Mouse (Mus musculus): ENCODE data around the gene Med13l.
A peak's percentile ranks its signal among the peaks of the same experiment; 100 is the strongest.
"Not testable (repeated sequence)": the region's sequence is repeated elsewhere in the genome, so short reads cannot be mapped to it uniquely, and the experiment has no call there.

Gene Med13l

GRCm38 (mm10) chr5:118628211-118628610, 67.7 kb downstream of the Med13l start:
- no peak for DNase-seq (ENCODE audit: low spot score in 2 of 2)

DNA sequence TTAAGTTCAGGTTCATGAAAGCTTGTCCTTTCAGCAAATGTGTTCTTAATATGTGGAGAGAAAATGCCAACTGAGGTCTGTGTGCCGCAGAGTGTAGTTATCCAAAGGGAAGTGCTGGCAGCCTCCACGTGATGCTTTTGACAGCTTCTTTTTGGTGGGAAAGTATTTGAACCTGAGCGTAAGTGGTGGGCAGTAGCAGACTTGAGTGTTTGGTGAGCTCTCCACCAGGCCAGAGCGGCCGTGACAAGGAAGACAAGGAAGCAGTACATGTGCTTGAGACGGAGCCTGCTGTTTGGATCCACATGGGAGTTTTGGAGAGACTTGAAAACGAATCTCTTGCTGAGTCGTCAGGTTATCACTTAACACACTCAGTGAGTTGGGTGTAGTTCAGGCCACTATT, 71.9 kb downstream of the Med13l start:
- DNase-seq (ENCODE audit: low spot score in 2 of 2), result no peak

GRCm38 (mm10) chr5:118633106-118633505, 72.6 kb downstream of the Med13l start:
- no peak for DNase-seq (ENCODE audit: low spot score in 2 of 2)

GRCm38 (mm10) chr5:118635476-118636187, 75.2 kb downstream of the Med13l start:
- DNase-seq (ENCODE audit: low spot score in 2 of 2), result no peak

GRCm38 (mm10) chr5:118636399-118637369, 76.2 kb downstream of the Med13l start:
- no peak for DNase-seq (ENCODE audit: low spot score in 2 of 2)

- no peak for DNase-seq (ENCODE audit: low spot score in 2 of 2)
Observed at GRCm38 (mm10) chr5:118637931-118638330, 77.5 kb downstream of the Med13l start.

DNA sequence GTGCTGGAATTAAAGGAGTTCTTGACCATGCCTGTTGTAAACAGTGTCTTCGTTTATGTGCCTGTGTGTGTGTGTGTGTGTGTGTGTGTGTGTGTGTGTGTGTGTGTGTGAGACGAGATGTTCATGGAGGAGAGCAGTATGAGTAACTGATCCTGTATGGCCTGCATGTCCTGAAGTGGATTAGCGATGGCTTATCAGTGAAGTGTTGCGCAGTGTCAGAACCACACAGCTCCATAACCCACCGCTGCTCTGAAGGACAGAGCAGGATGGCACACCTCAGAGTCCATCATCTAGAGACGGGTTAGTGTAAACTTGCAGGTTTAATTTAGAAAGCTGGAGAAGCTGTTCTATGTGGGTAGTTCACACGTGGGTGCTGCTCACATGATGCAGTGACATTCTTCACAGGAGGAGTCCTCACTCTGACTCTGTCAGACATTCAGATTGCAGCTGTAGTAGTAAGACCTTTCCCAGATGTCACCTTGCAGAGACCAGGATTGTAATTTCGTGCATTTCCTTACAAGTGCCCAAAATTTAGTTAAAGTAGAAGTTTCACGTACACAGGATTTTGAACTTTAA, 78.1 kb downstream of the Med13l start:
- no peak for DNase-seq (ENCODE audit: low spot score in 2 of 2)

GRCm38 (mm10) chr5:118639117-118639707, 78.7 kb downstream of the Med13l start:
- no peak for DNase-seq (ENCODE audit: low spot score in 2 of 2)

DNA sequence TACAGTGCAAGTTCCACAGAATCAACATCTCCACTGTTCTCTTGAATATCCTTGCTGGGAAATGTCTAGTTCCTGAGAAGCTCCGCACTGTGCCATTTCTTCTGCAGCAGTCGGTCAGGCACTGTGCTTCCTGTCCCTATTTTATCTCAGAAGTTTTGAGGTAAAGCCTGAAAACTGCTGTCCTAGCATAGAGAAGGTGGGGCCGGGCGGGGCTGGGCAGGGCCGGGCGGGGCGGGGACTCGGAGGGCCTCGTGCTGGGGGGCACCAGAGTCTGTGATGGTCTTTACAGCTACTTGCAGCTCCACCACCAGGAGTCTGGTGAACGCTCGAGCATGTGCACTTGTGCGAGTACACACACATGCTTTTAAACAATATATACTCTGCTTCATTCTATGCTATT, 83.6 kb downstream of the Med13l start:
- DNase-seq (ENCODE audit: low spot score in 2 of 2), result no peak

- DNase-seq (ENCODE audit: low spot score in 2 of 2), result no peak
Observed at GRCm38 (mm10) chr5:118644511-118644910, 84.0 kb downstream of the Med13l start.

- no peak for DNase-seq (ENCODE audit: low spot score in 2 of 2)
Observed at GRCm38 (mm10) chr5:118645196-118645805, 84.8 kb downstream of the Med13l start.

DNA sequence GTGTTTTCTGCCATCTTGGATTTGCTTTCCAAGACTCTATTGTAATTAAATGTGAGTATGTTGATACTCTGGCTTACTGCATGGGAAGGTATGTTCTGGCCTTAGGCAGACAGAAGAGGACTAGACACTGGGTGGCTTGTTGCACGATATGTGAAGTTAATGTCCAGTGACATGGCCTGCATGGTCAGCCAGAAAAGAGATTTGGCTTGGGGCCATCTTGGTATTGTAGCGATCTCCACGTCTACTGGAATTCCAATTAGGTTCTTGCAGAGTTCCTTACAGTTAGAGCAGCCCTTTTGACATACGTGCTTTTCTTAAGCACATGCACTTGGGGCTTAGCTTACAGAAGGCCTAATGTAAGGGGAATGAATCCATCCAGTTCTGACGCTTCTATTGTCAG, 86.4 kb downstream of the Med13l start:
- DNase-seq (ENCODE audit: low spot score in 2 of 2), result no peak

GRCm38 (mm10) chr5:118647384-118647783, 86.9 kb downstream of the Med13l start:
- DNase-seq (ENCODE audit: low spot score in 2 of 2), result peak in 1 of 2 experiments; percentile 47

DNA sequence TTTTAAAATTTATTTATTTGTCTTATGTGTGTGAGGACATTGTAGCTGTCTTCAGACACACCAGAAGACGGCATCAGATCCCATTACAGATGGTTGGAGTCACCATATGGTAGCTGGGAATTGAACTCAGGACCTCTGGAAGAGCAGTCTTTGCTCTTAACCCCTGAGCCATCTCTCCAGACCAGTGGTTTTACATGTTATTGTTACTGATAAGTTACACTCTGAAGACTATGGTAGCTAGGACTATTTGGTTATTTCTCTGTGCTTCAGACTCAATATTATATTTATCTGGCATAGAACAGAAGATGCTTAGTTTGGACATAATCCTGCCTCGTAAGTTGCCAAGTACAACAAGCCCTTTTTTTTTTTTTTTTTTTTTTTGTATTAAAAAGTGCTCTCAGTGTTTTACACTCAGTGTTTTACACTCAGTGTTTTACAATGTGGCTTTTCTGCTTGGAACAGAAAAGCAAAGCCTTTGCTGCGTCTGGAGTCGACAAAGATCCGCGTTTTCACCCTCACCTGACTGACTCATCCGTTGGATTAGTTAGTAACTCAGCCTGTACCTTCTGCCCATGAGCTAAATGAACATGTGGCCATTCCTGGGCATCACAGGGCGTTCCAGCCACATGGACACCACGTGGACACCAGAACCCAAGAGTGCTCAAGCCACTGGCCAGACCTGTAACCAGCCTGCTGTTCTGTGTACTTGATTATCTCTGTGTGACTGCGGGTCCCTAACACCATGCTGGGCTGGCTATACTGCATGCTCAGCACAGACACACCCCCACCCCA, 88.9 kb downstream of the Med13l start:
- no peak for DNase-seq (ENCODE audit: low spot score in 2 of 2)

DNA sequence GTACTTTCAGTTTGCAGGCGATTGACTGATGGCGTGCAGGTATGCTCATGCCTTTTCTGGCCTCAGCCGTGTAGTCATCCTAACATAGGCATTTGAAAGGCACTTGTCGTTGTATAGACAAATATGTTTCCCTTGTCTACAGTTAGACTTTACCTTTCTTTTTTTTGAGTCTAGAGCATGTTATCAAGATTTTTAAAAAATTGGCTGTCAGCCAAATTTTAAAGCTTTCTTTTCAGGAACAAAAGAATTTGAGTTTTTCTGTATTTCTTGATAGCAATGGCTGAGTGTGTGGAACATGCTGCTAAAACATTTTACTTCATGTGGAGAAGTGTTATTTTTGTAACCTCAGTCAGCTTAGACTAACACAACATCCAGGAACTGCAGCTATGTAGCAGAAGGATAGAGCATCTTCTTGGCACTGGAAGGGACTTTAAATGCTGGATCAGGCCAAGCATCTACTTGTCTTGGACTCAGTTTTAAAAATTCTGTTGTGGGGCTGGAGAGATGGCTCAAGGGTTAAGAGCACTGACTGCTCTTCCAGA, 89.6 kb downstream of the Med13l start:
- DNase-seq (ENCODE audit: low spot score in 2 of 2), result no peak

GRCm38 (mm10) chr5:118650746-118651145, 90.3 kb downstream of the Med13l start:
- DNase-seq (ENCODE audit: low spot score in 2 of 2), result no peak

GRCm38 (mm10) chr5:118652611-118653010, 92.1 kb downstream of the Med13l start:
- DNase-seq (ENCODE audit: low spot score in 2 of 2), result no peak

GRCm38 (mm10) chr5:118653119-118653518, 92.6 kb downstream of the Med13l start:
- not testable (repeated sequence) for DNase-seq (ENCODE audit: low spot score in 2 of 2)

- DNase-seq (ENCODE audit: low spot score in 2 of 2), result no peak
Observed at GRCm38 (mm10) chr5:118654599-118654998, 94.1 kb downstream of the Med13l start.

- DNase-seq (ENCODE audit: low spot score in 2 of 2), result peak in 1 of 2 experiments; percentile 48
Observed at GRCm38 (mm10) chr5:118655025-118655424, 94.5 kb downstream of the Med13l start.
